Comparison of ENCODE assay signal across 8 mouse cellular contexts in genomic region chr4:46854686-46855385, GRCm38 (mm10).
A peak's percentile ranks its signal among the peaks of the same experiment; 100 is the strongest.
DNase-seq lines count a peak whose midpoint lies in the region; ATAC-seq and TF ChIP-seq lines count a peak whose summit lies in the region.

No protein-coding gene starts in this region.

- TF ChIP-seq POLR2A in cerebellum, adult 2 months (IDR thresholded peaks at IDR 0.05; ENCODE audit: borderline replicate concordance, insufficient read depth, low read length): no peak

- WGBS in cerebellum, adult 2 months: 21% methylated on average over 23 of the region's 23 CpGs
- 48% methylated on average over 23 of the region's 23 CpGs for WGBS in hindbrain, embryonic 14.5 days

- DNase-seq in cerebellum, adult 11-12 months: peak; percentile 54
- no peak for DNase-seq in cerebellum, adult 8-10 months
- DNase-seq in cerebellum, adult 2 months: peak; percentile 57 to 63
- peak; percentile 69 for DNase-seq in hindbrain, embryonic 14.5 days (ENCODE audit: low spot score)
- DNase-seq in left cerebral cortex, postnatal 25 days (ENCODE audit: low spot score in 2 of 2): peak; percentile 55 to 75
- peak; percentile 53 for DNase-seq in right cerebral cortex, postnatal 14 days
- DNase-seq in embryo, embryonic 11 days: no peak
- no peak for DNase-seq in spleen, postnatal 14 days (ENCODE audit: low spot score in 2 of 2)

- intact Hi-C loops in left cerebral cortex, postnatal 25 days (cut with DNase I): no loop called here

- H3K36me3 ChIP-seq in hindbrain, embryonic 14.5 days (replicated peaks; ENCODE audit: control insufficient read depth, insufficient read depth): no peaks in the 10 kb centered on the region

- H3K4me1 ChIP-seq in cerebellum, adult 2 months (ENCODE audit: control insufficient read depth, insufficient read depth, low read length): peaks cover 26% of the 10 kb centered on the region
- H3K4me1 ChIP-seq in hindbrain, embryonic 14.5 days (replicated peaks; ENCODE audit: control insufficient read depth, insufficient read depth, low read length): peaks cover 39% of the 10 kb centered on the region

- no peak for TF ChIP-seq CTCF in cerebellum, adult 2 months (IDR thresholded peaks at IDR 0.05; ENCODE audit: borderline replicate concordance, insufficient read depth, low read depth, low read length)

- H3K4me3 ChIP-seq in cerebellum, adult 2 months (replicated peaks; ENCODE audit: insufficient read depth, low read depth, low read length): no peak overlapping the region
- no peak overlapping the region for H3K4me3 ChIP-seq in hindbrain, embryonic 14.5 days (replicated peaks; ENCODE audit: low read length)

- no peak overlapping the region for H3K4me2 ChIP-seq in hindbrain, embryonic 14.5 days (replicated peaks)

- H3K27me3 ChIP-seq in cerebellum, adult 2 months (ENCODE audit: control insufficient read depth, insufficient read depth, low read length): no peaks in the 10 kb centered on the region
- H3K27me3 ChIP-seq in hindbrain, embryonic 14.5 days (ENCODE audit: control insufficient read depth, insufficient read depth, low read length): no peaks in the 10 kb centered on the region

- no peaks in the 10 kb centered on the region for H3K9me3 ChIP-seq in hindbrain, embryonic 14.5 days (ENCODE audit: control insufficient read depth, low read length)

- ATAC-seq in hindbrain, embryonic 14.5 days (ENCODE audit: low FRiP score): peak; percentile 82

- H3K27ac ChIP-seq in cerebellum, adult 2 months (ENCODE audit: insufficient read depth, low read length): no peak overlapping the region; the same call in 1 of the 2 replicates
- peak overlapping the region; percentile 70 for H3K27ac ChIP-seq in hindbrain, embryonic 14.5 days

- no peak overlapping the region for H3K9ac ChIP-seq in hindbrain, embryonic 14.5 days

Comparison
In these comparisons a context has a peak if more than half of its experiments do, and no peak if none do; other contexts are left out.
1. DNase-seq: peak in cerebellum, adult 11-12 months (single experiment), cerebellum, adult 2 months (2 of 2), hindbrain, embryonic 14.5 days (single experiment), left cerebral cortex, postnatal 25 days (2 of 2) and right cerebral cortex, postnatal 14 days (single experiment); none in cerebellum, adult 8-10 months (single experiment), embryo, embryonic 11 days (single experiment) and spleen, postnatal 14 days (0 of 2).